Mouse (Mus musculus): Measurements from ENCODE around the gene 1700037H04Rik. TPM values are rescaled to one million over a fixed set of nuclear protein-coding genes. Genes with fewer than 3 reads are reported as not detected.

The 1700037H04Rik gene
- total and polyA plus RNA-seq, 2 experiments from 2014 or later: 44.8 to 60.4 TPM

GRCm38 (mm10) chr2:131135521-131136139, 24.3 kb downstream of the 1700037H04Rik start:
- Histone ChIP-seq H3K4me1 (ENCODE audit: insufficient read depth, low read length) (no peaks in the 10 kb centered on the region), H3K9ac (replicated peaks; ENCODE audit: low read length, poor library complexity, severe bottlenecking) (no peak overlapping the region), H3K36me3 (ENCODE audit: insufficient read depth, low read length) (no peaks in the 10 kb centered on the region), H3K4me2 (ENCODE audit: low read depth, low read length, poor library complexity, severe bottlenecking) (no peak overlapping the region), H3K4me3 (ENCODE audit: low read depth, low read length) (no peak overlapping the region), H3K9me3 (ENCODE audit: low read length) (no peaks in the 10 kb centered on the region), H3K27me3 (ENCODE audit: insufficient read depth, low read length) (no peaks in the 10 kb centered on the region), H3K27ac (ENCODE audit: low read depth, low read length) (no peak overlapping the region)
- ATAC-seq (ENCODE audit: low FRiP score) (no peak), DNase-seq (ENCODE audit: low spot score) (no peak)
- WGBS: 81% methylated on average over 11 of the region's 11 CpGs
- TF ChIP-seq CTCF (IDR thresholded peaks at IDR 0.05): no peak

GRCm38 (mm10) chr2:131134826-131135400, 25.0 kb downstream of the 1700037H04Rik start:
- H3K9ac ChIP-seq (replicated peaks; ENCODE audit: low read length, poor library complexity, severe bottlenecking): no peak overlapping the region
- H3K4me2 ChIP-seq (ENCODE audit: low read depth, low read length, poor library complexity, severe bottlenecking): no peak overlapping the region
- no peaks in the 10 kb centered on the region for H3K9me3 ChIP-seq (ENCODE audit: low read length)
- peak; percentile 29; the same call in 1 of the 2 replicates for ATAC-seq (ENCODE audit: low FRiP score)
- H3K27ac ChIP-seq (ENCODE audit: low read depth, low read length): no peak overlapping the region
- no peak for DNase-seq (ENCODE audit: low spot score)
- H3K4me3 ChIP-seq (ENCODE audit: low read depth, low read length): no peak overlapping the region
- H3K36me3 ChIP-seq (ENCODE audit: insufficient read depth, low read length): no peaks in the 10 kb centered on the region
- H3K4me1 ChIP-seq (ENCODE audit: insufficient read depth, low read length): no peaks in the 10 kb centered on the region
- no peaks in the 10 kb centered on the region for H3K27me3 ChIP-seq (ENCODE audit: insufficient read depth, low read length)
- TF ChIP-seq CTCF (IDR thresholded peaks at IDR 0.05): no peak
- WGBS: 86% methylated on average over 8 of the region's 8 CpGs

GRCm38 (mm10) chr2:131134381-131134780, 25.5 kb downstream of the 1700037H04Rik start:
- Histone ChIP-seq H3K27me3 (ENCODE audit: insufficient read depth, low read length) (no peaks in the 10 kb centered on the region), H3K4me3 (ENCODE audit: low read depth, low read length) (no peak overlapping the region), H3K27ac (ENCODE audit: low read depth, low read length) (no peak overlapping the region), H3K4me2 (ENCODE audit: low read depth, low read length, poor library complexity, severe bottlenecking) (no peak overlapping the region), H3K4me1 (ENCODE audit: insufficient read depth, low read length) (no peaks in the 10 kb centered on the region), H3K9me3 (ENCODE audit: low read length) (no peaks in the 10 kb centered on the region), H3K36me3 (ENCODE audit: insufficient read depth, low read length) (no peaks in the 10 kb centered on the region), H3K9ac (replicated peaks; ENCODE audit: low read length, poor library complexity, severe bottlenecking) (no peak overlapping the region)
- no peak for TF ChIP-seq CTCF (IDR thresholded peaks at IDR 0.05)
- ATAC-seq (ENCODE audit: low FRiP score) (no peak; the same call in 1 of the 2 replicates), DNase-seq (ENCODE audit: low spot score) (no peak)
- 30% methylated on average over 1 of the region's 1 CpGs for WGBS

GRCm38 (mm10) chr2:131132930-131133547, 26.8 kb downstream of the 1700037H04Rik start, which contains the start of gene Gm11037:
Gene Gm11037, plus strand, starts transcription at chr2:131133497.
- no peak for ATAC-seq (ENCODE audit: low FRiP score)
- DNase-seq (ENCODE audit: low spot score): no peak
- no peak within 1 kb of the TSS for H3K4me2 ChIP-seq (ENCODE audit: low read depth, low read length, poor library complexity, severe bottlenecking)
- no peak within 1 kb of the TSS for H3K4me3 ChIP-seq (ENCODE audit: low read depth, low read length)
- H3K4me1 ChIP-seq (ENCODE audit: insufficient read depth, low read length): no peaks in the 10 kb centered on the region
- H3K9ac ChIP-seq (replicated peaks; ENCODE audit: low read length, poor library complexity, severe bottlenecking): no peak within 1 kb of the TSS
- H3K27ac ChIP-seq (ENCODE audit: low read depth, low read length): no peak within 1 kb of the TSS
- H3K9me3 ChIP-seq (ENCODE audit: low read length): no peaks in the 10 kb centered on the region
- 87% methylated on average over 9 of the region's 9 CpGs for WGBS
- TF ChIP-seq CTCF (IDR thresholded peaks at IDR 0.05): no peak
- no peaks in the 10 kb centered on the region for H3K36me3 ChIP-seq (ENCODE audit: insufficient read depth, low read length)
- H3K27me3 ChIP-seq (ENCODE audit: insufficient read depth, low read length): no peaks in the 10 kb centered on the region

- no peak for TF ChIP-seq CTCF (IDR thresholded peaks at IDR 0.05)
- H3K4me1 ChIP-seq (ENCODE audit: insufficient read depth, low read length): 0 out of 2 replicates have a peak, but pooled peaks cover 4% of the 10 kb centered on the region
- H3K36me3 ChIP-seq (ENCODE audit: insufficient read depth, low read length): no peaks in the 10 kb centered on the region
- ATAC-seq (ENCODE audit: low FRiP score) (no peak), DNase-seq (ENCODE audit: low spot score) (no peak)
- no peak overlapping the region for H3K4me2 ChIP-seq (ENCODE audit: low read depth, low read length, poor library complexity, severe bottlenecking)
- H3K9ac ChIP-seq (replicated peaks; ENCODE audit: low read length, poor library complexity, severe bottlenecking): no peak overlapping the region
- WGBS: 86% methylated on average over 10 of the region's 10 CpGs
- H3K27ac ChIP-seq (ENCODE audit: low read depth, low read length): no peak overlapping the region
- H3K9me3 ChIP-seq (ENCODE audit: low read length): no peaks in the 10 kb centered on the region
- H3K4me3 ChIP-seq (ENCODE audit: low read depth, low read length): no peak overlapping the region
- H3K27me3 ChIP-seq (ENCODE audit: insufficient read depth, low read length): no peaks in the 10 kb centered on the region
Observed at GRCm38 (mm10) chr2:131132111-131132888, 27.6 kb downstream of the 1700037H04Rik start.

All from midbrain, postnatal 0 days (tissue).